13 mouse cellular contexts compared by ENCODE assay signal in the genomic region with DNA sequence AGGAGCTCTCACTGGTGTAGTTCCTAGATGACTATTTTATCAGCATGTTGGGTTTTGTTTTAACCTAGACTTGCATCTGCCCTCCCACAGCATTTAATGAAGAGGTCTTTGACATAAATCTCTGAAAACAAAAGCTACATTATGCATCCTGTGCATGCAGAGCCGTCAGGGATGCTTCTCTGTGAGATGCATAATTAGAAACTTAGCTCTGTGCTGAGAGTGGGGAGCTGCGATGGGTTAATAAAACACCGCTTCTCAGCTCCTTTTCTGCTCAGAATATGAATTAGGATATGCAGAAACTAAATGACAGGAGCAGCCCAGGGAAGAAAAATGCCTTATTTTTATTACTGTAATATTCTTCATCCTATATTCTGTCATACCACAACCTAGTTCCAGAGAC.
A peak's percentile ranks its signal among the peaks of the same experiment; 100 is the strongest.
DNase-seq lines count a peak whose midpoint lies in the region; ATAC-seq and TF ChIP-seq lines count a peak whose summit lies in the region.
"Had no signal": no experiment of that assay in that cellular context is flagged by ENCODE, and none has a peak within 500 bp of the region (broad histone marks: within the 10 kb centered on the region; RNA-seq: fewer than 3 reads in every experiment).

No protein-coding gene starts in this region.

- H3K36me3 ChIP-seq in midbrain, embryonic 11.5 days (ENCODE audit: control insufficient read depth, insufficient read depth, low read length) = no peaks in the 10 kb centered on the region
- H3K36me3 ChIP-seq in midbrain, embryonic 10.5 days = no peaks in the 10 kb centered on the region
- no peaks in the 10 kb centered on the region for H3K36me3 ChIP-seq in forebrain, postnatal 0 days (ENCODE audit: insufficient read depth)
- H3K36me3 ChIP-seq: limb, embryonic 15.5 days had no signal

- H3K4me1 ChIP-seq in midbrain, embryonic 11.5 days (ENCODE audit: control insufficient read depth, insufficient read depth, low read length) = no peaks in the 10 kb centered on the region
- no peaks in the 10 kb centered on the region for H3K4me1 ChIP-seq in midbrain, embryonic 10.5 days
- no peaks in the 10 kb centered on the region for H3K4me1 ChIP-seq in forebrain, postnatal 0 days (ENCODE audit: insufficient read depth)
- H3K4me1 ChIP-seq: limb, embryonic 15.5 days had no signal

- no peak overlapping the region for H3K4me2 ChIP-seq in midbrain, embryonic 11.5 days
- no peak overlapping the region for H3K4me2 ChIP-seq in forebrain, postnatal 0 days (ENCODE audit: low read depth)
- H3K4me2 ChIP-seq: limb, embryonic 15.5 days had no signal

- H3K27ac ChIP-seq in midbrain, embryonic 11.5 days (ENCODE audit: low read depth, low read length) = no peak overlapping the region
- H3K27ac ChIP-seq in midbrain, embryonic 10.5 days (replicated peaks) = no peak overlapping the region
- H3K27ac ChIP-seq in forebrain, postnatal 0 days (ENCODE audit: low read depth, low read length) = no peak overlapping the region
- H3K27ac ChIP-seq: limb, embryonic 15.5 days had no signal

- 64% methylated on average over 3 of the region's 3 CpGs for WGBS in midbrain, embryonic 11.5 days
- 78% methylated on average over 3 of the region's 3 CpGs for WGBS in midbrain, embryonic 10.5 days
- 16% methylated on average over 3 of the region's 3 CpGs for WGBS in forebrain, postnatal 0 days

- H3K9me3 ChIP-seq in midbrain, embryonic 11.5 days (ENCODE audit: control insufficient read depth, low read length) = no peaks in the 10 kb centered on the region
- H3K9me3 ChIP-seq in midbrain, embryonic 10.5 days (replicated peaks) = no peaks in the 10 kb centered on the region
- H3K9me3 ChIP-seq in forebrain, postnatal 0 days (ENCODE audit: low read length) = no peaks in the 10 kb centered on the region
- H3K9me3 ChIP-seq: limb, embryonic 15.5 days had no signal

- ATAC-seq in frontal cortex, adult (ENCODE audit: low TSS enrichment) = peak; percentile 29; the same call in 1 of the 2 replicates
- ATAC-seq in midbrain, embryonic 11.5 days (ENCODE audit: low FRiP score) = no peak
- peak; percentile 58; the same call in 1 of the 2 replicates for ATAC-seq in forebrain, postnatal 0 days
- ATAC-seq in megakaryocyte, adult 5-6 weeks (ENCODE audit: poor library complexity, severe bottlenecking) = no peak

- H3K9ac ChIP-seq in midbrain, embryonic 11.5 days (ENCODE audit: low read length) = no peak overlapping the region
- H3K9ac ChIP-seq in forebrain, postnatal 0 days = no peak overlapping the region
- H3K9ac ChIP-seq: limb, embryonic 15.5 days had no signal

- no peak for TF ChIP-seq CTCF in forebrain, postnatal 0 days (IDR thresholded peaks at IDR 0.05; ENCODE audit: low read depth)

- no peak overlapping the region for H3K4me3 ChIP-seq in midbrain, embryonic 11.5 days (ENCODE audit: low read depth, low read length)
- H3K4me3 ChIP-seq in midbrain, embryonic 10.5 days = no peak overlapping the region
- H3K4me3 ChIP-seq in forebrain, postnatal 0 days (ENCODE audit: low read depth, low read length) = no peak overlapping the region
- H3K4me3 ChIP-seq: limb, embryonic 15.5 days had no signal

- no peak for DNase-seq in frontal cortex, postnatal 25 days (ENCODE audit: low spot score in 2 of 2)
- peak; percentile 28 for DNase-seq in midbrain, embryonic 11.5 days (ENCODE audit: low spot score, missing footprints)
- DNase-seq in midbrain, embryonic 10.5 days (ENCODE audit: low spot score) = no peak
- peak; percentile 20 for DNase-seq in forebrain, postnatal 0 days
- DNase-seq in lung, postnatal 4 days = no peak
- DNase-seq: adrenal gland, postnatal 10 days; heart, adult 18-20 months; kidney, adult 11 months; kidney, postnatal 10 days; right cerebral cortex, postnatal 4 days had no signal

- no peaks in the 10 kb centered on the region for H3K27me3 ChIP-seq in midbrain, embryonic 11.5 days (ENCODE audit: control insufficient read depth, insufficient read depth, low read length)
- H3K27me3 ChIP-seq in midbrain, embryonic 10.5 days (ENCODE audit: low read depth, poor library complexity, severe bottlenecking) = no peaks in the 10 kb centered on the region
- no peaks in the 10 kb centered on the region for H3K27me3 ChIP-seq in forebrain, postnatal 0 days (ENCODE audit: insufficient read depth, low read length)
- H3K27me3 ChIP-seq: limb, embryonic 15.5 days had no signal

Comparison
In these comparisons a context has a peak if more than half of its experiments do, and no peak if none do; other contexts are left out.
1. DNase-seq: peak in midbrain, embryonic 11.5 days (single experiment) and forebrain, postnatal 0 days (single experiment); none in frontal cortex, postnatal 25 days (0 of 2), midbrain, embryonic 10.5 days (single experiment) and lung, postnatal 4 days (0 of 2).
2. ATAC-seq: peak in frontal cortex, adult (single experiment) and forebrain, postnatal 0 days (single experiment); none in midbrain, embryonic 11.5 days (single experiment) and megakaryocyte, adult 5-6 weeks (single experiment).